Mouse (Mus musculus) urinary bladder, postnatal 36 days (tissue): ENCODE measurements around the gene Cse1l.

ENCODE experiments used
- DNase-seq, 2 experiments: peaks; one replicate each; pipeline ENCODE4 v3.0.0; 2022; ENCODE audit warnings: low spot score in 2 of 2, mixed read lengths in 1 of 2

Cse1l gene

GRCm38 (mm10) chr2:166905711-166906522 is at the start of gene Cse1l:
Gene Cse1l, plus strand, starts transcription at chr2:166906040.
- DNase-seq, result peak; percentile 96 to 97

- no peak for DNase-seq
These were observed 49.5 kb upstream of the Cse1l start for GRCm38 (mm10) chr2:166856366-166856765.

GRCm38 (mm10) chr2:166857118-166857517 is 48.7 kb upstream of the Cse1l start:
- DNase-seq, result no peak

GRCm38 (mm10) chr2:166859214-166859613 is 46.6 kb upstream of the Cse1l start:
- DNase-seq, result peak in 1 of 2 experiments; percentile 23

- DNase-seq, result no peak
These were observed 43.3 kb upstream of the Cse1l start for GRCm38 (mm10) chr2:166862505-166862904.

GRCm38 (mm10) chr2:166865476-166865875 is 40.4 kb upstream of the Cse1l start:
- DNase-seq, result no peak

- DNase-seq, result no peak
These were observed 35.5 kb upstream of the Cse1l start for GRCm38 (mm10) chr2:166870271-166870865.

GRCm38 (mm10) chr2:166870899-166871298 is 34.9 kb upstream of the Cse1l start:
- no peak for DNase-seq

- DNase-seq, result no peak
These were observed 31.1 kb upstream of the Cse1l start for GRCm38 (mm10) chr2:166874675-166875280.

- no peak for DNase-seq
These were observed 30.3 kb upstream of the Cse1l start for GRCm38 (mm10) chr2:166875561-166875960.

- no peak for DNase-seq
These were observed 29.5 kb upstream of the Cse1l start for GRCm38 (mm10) chr2:166876331-166876730.

GRCm38 (mm10) chr2:166885066-166885465 is 20.8 kb upstream of the Cse1l start:
- no peak for DNase-seq

GRCm38 (mm10) chr2:166885619-166886018 is 20.2 kb upstream of the Cse1l start:
- DNase-seq, result no peak

GRCm38 (mm10) chr2:166886231-166886630 is 19.6 kb upstream of the Cse1l start:
- no peak for DNase-seq

GRCm38 (mm10) chr2:166887816-166888215 is 18.0 kb upstream of the Cse1l start:
- no peak for DNase-seq

- DNase-seq, result no peak
These were observed 14.4 kb upstream of the Cse1l start for GRCm38 (mm10) chr2:166891366-166891880.

GRCm38 (mm10) chr2:166892158-166892680 is 13.6 kb upstream of the Cse1l start:
- DNase-seq, result no peak

GRCm38 (mm10) chr2:166893036-166893435 is 12.8 kb upstream of the Cse1l start:
- no peak for DNase-seq

- no peak for DNase-seq
These were observed 9.5 kb upstream of the Cse1l start for GRCm38 (mm10) chr2:166896368-166896767.

GRCm38 (mm10) chr2:166896974-166897373 is 8.9 kb upstream of the Cse1l start:
- no peak for DNase-seq

GRCm38 (mm10) chr2:166899161-166899560 is 6.7 kb upstream of the Cse1l start:
- DNase-seq, result no peak

- DNase-seq, result no peak
These were observed 6.1 kb upstream of the Cse1l start for GRCm38 (mm10) chr2:166899746-166900145.
